Mouse (Mus musculus) kidney, adult 10 weeks (tissue): Measurements from ENCODE around the gene Cbx4. TPM values are rescaled to one million over a fixed set of nuclear protein-coding genes. Genes with fewer than 3 reads are reported as not detected.

Source experiments
- polyA plus RNA-seq: library from polyadenylated mRNA; stranded (reverse); fragments of 350-450 nt; fragmentation: Illumina TruSeq; extraction: RNeasy Lipid Tissue Mini Kit (QIAGEN cat#74804); gene quantifications from one replicate; pipeline ENCODE4 v1.2.3, GENCODE M21; 2014; ENCODE audit warnings: low read depth, low replicate concordance

Cbx4 gene
- 2.6 TPM for polyA plus RNA-seq

GRCm38 (mm10) chr11:119086144-119086971, at the start of gene Cbx4:
TSS of gene Cbx4 (minus strand) at chr11:119086221.

GRCm38 (mm10) chr11:119040600-119041324, 45.3 kb downstream of the Cbx4 start, which contains the start of gene Cbx8:
TSS of gene Cbx8 (minus strand) at chr11:119040969.

Other genes with a start within 250 kb of the Cbx4 start
- gene Rbfox3, start 174.6 kb downstream of the Cbx4 start, polyA plus RNA-seq: not detected
- gene Enpp7, start 98.0 kb downstream of the Cbx4 start, polyA plus RNA-seq: not detected
- 0.32 TPM for gene Cbx2, start 63.3 kb downstream of the Cbx4 start, polyA plus RNA-seq
- 0.20 TPM for gene Cbx8, start 45.3 kb downstream of the Cbx4 start, polyA plus RNA-seq
- gene Tbc1d16, start 142.3 kb upstream of the Cbx4 start, polyA plus RNA-seq: 6.4 TPM
- gene Ccdc40, start 142.4 kb upstream of the Cbx4 start, polyA plus RNA-seq: not detected
- 0.24 TPM for gene Gaa, start 181.7 kb upstream of the Cbx4 start, polyA plus RNA-seq
- gene Eif4a3, start 213.9 kb upstream of the Cbx4 start, polyA plus RNA-seq: 49.1 TPM
- not detected for gene Card14, start 221.5 kb upstream of the Cbx4 start, polyA plus RNA-seq